Mouse (Mus musculus): Measurements from ENCODE around the gene Abca6.

Abca6 gene

DNA sequence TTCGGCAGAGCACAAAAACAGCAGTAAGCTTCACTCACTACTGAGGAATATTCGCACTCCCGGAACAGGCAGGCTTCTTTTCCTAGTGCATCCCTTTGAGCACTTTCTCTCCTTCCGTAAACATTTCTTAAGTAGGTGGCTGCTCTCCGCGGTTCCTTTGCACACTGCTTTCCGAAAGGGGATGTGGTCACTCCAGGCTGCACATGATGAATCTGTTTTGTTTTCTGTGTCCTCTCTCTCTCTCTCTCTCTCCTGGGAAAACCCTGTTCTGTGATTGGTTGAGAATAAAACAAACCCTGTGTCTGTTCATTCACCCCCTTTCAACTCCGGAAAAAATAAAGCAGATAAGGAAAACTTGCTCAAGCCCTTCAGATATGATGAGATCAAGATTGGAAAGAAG lies at the start of gene Abca6:
Gene Abca6 (minus strand): TSS at position 243 of the 400 bp plus-strand sequence.
- in situ Hi-C loops (cut with MboI, MseI): no loop called here

GRCm38 (mm10) chr11:110297917-110298533 lies 46.4 kb upstream of the Abca6 start:
- in situ Hi-C loops (cut with MboI, MseI): no loop called here

DNA sequence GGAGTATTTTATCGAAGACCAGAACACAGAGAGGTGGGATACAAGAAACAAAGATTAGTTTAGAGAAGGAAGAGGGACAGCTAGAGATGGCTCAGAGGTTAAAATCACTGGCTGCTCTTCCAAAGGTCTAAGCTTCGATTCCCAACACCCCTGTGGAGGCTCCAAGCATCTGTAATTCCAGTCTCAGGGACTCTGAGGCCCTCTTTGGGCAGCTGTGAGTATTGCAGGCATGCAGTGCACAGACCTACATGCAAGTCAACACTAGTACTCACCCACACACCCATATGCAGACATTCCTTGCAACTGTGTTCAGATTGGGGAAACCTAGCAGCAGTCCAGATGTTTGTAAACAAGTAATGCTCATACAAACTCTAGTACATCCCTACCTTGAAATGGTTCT lies 39.0 kb upstream of the Abca6 start:
- in situ Hi-C loops (cut with MboI, MseI): no loop called here

GRCm38 (mm10) chr11:110288423-110288822 lies 36.8 kb upstream of the Abca6 start:
- in situ Hi-C loops (cut with MboI, MseI): no loop called here

DNA sequence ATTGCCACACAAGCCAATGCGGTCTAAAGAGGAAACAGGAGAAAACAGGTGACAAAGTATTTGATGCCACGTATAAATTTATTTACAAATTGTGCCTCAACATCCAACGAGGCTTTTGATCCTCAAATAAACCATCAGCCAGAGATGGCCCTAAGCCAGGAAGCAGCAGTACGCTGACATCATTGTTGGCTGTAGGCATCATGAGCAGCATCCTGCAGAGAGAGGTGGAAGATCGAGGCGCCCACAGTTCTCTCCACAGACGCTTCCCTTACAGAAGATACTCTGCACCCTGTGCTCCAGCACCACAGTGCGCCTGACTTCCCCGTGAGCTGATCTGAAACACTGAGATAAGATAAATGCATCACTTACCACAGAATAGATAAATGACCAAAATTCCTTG lies 36.1 kb upstream of the Abca6 start:
- in situ Hi-C loops (cut with MboI, MseI): no loop called here

- in situ Hi-C loops (cut with MboI, MseI): no loop called here
Measured at GRCm38 (mm10) chr11:110286331-110286730, 34.8 kb upstream of the Abca6 start.

DNA sequence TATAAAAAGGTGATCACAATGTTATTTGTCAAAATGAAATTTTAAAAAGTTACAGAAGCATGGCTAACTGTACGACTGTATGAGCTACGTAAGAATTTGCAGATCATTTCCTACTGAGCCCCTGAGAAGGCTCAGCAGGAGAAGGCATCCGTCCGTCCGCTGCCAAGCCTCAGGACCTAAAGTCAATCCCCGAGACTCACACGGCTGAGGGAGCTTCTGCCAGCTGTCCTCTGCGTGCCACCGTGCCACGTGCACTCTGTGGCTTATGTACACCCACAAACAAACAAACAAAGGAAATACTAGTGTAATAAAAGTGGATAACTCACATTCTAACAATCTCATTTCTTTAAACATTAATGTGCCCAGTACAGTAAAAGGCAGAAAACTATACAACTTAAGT lies 33.3 kb upstream of the Abca6 start:
- in situ Hi-C loops (cut with MboI, MseI): no loop called here

DNA sequence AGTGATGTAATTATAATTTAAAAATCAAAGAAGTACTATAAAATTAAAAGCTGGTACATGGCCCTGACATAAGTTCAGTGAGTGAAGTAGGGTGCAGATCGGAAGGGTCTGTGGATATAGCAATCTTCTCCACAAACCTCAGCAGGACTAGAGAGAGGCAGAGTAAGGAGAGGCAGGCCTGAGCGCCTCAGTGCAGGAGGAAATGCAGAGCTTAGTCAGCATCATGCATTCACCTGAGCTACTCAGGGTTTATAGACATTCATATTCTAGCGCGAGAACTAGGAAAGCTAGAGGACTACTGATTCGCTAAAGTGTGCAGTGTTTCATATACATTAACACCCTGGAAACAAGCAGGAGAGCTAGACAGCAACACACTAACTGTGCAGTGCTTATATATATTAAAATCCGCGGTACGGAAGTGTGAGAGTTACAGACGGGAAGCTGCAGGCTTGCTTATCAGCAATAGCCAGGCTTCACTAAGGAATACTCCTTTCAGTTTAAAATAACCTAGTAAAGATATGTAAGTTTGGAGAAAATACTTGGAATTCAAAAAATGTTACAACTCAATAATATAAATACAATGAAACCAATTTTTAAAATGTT lies 32.7 kb upstream of the Abca6 start:
- in situ Hi-C loops (cut with MboI, MseI): no loop called here

DNA sequence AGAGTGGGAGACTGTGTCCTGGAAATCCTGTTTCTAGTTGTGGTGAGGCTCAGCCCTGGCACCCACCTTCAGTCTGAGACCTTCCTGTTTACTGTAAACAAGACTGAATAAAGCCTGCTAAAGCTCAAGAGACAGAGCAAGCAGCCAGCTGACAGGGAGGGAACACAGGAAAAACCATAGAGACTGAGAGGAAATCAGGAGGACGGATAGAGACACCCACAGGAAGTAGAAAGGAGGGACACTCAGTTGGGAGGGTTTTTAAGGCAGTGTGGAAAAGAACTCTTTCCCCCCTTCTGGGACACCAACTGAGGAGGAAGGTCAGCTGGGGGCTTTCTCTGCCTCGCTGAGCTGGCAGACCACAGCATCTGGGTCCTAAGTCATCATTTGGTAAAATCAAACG lies 23.2 kb upstream of the Abca6 start:
- in situ Hi-C loops (cut with MboI, MseI): no loop called here

DNA sequence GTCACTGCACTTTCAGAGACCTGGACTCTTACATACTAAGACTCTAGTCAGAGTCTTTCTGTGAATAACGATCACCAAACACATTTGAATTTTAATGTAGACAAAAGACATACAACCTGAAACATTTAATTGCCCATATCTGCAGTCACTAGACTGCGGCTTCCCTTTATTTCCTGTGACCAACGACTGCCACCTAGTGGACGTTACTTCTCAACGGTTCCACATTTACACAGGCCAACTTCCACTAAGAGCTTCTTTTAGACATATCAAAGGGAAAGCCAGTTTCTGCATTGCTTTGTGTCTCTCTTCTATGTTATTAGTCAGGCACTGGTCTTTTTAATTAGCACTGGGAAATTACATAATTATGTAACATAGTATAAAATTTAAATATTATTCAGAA lies 20.2 kb upstream of the Abca6 start:
- in situ Hi-C loops (cut with MboI, MseI): no loop called here

DNA sequence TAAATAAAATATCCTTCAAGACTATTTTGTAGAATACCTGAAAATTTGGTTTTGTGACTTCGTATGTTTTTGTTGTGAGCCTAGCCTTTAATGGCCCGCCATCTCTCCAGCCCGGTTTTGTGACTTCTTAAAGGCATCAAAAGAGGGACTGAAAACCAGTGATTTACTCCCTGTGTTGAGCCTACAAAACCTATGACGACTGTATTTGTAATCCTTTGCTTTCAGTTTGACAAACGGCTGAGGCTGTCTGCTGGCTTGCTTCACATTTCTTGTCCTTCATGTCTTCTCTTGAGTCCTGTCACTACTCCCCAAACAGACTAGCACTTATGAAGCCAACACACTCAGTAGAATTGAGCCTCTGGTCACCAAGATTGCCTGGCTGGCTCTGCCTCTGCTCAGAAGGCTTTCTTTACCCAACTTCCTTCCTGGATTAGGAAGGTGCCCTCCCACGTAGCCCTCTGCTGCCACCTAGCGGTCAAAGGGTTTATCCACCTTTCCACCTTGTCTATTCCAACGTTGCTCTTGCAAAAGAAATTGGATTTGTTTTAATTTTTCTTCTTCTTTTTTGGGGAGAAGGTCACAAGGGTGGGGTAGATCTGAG lies 16.8 kb upstream of the Abca6 start:
- in situ Hi-C loops (cut with MboI, MseI): loop anchor here (5.0 to 10.0 kb wide), 2 partner anchors 391 to 594 kb away; no protein-coding TSS in a partner anchor

DNA sequence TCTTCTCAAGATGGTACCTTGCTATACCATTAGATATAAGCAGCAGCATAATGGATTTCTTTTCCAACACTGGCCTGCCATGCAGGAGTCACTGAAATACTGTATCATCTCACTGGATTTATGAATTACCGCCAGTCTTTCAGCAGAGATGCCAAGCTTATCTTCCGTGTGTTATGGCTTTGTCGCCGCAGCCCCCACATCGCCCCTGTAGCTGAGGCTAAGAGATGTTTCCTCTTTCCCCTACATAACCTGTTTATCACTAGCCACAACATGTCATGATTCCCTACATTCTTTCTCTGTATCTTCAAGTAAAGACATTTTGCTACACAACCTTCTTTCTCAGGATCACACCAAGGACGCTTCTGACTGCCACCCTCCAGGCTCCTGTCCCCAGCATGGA lies 15.7 kb upstream of the Abca6 start:
- in situ Hi-C loops (cut with MboI, MseI): loop anchor here (5.0 to 10.0 kb wide), 2 partner anchors 390 to 592 kb away; no protein-coding TSS in a partner anchor

DNA sequence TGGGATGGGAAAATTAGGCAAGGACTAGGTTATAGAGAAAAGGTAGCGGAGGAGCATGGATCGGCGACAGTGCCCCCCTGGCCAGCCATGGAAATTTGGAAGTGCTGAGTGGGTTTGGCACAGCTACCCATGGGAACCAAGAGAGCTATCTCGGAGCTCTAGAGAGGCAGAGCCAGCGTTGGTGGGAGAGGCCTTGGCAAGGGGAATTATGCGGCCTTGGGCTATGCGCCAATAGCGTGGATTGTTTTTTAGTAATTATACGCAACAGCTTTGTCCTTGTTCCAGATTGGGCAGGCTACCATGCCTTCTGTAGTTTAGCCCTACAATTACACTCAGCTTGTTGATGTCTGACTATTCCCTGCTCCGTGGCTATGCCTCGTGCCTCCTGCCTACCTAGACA lies 15.2 kb upstream of the Abca6 start:
- in situ Hi-C loops (cut with MboI, MseI): loop anchor here (5.0 to 10.0 kb wide), 2 partner anchors 389 to 592 kb away; no protein-coding TSS in a partner anchor

DNA sequence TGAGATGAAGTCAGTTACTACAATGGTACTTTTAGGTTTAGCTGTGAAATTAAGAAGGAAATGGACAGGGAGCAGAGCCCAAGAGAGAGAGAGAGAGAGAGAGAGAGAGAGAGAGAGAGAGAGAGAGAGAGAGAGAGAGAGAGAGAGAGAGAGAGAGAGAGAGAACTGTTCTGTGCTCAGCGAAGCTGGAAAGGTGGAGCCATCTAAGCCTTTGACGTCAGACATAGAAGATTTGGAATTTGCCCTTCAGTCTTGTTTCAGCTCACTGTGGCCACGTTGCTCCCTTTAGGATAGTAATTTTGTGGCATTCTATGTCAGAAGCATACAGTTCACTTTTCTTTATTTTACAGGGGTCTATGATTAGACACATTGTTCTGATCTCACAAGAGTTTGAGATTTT lies 10.3 kb upstream of the Abca6 start:
- in situ Hi-C loops (cut with MboI, MseI): loop anchor here (10.0 kb wide), 1 partner anchor 587 kb away; no protein-coding TSS in a partner anchor

- in situ Hi-C loops (cut with MboI, MseI): no loop called here
Measured at GRCm38 (mm10) chr11:110257911-110258310, 6.3 kb upstream of the Abca6 start.

DNA sequence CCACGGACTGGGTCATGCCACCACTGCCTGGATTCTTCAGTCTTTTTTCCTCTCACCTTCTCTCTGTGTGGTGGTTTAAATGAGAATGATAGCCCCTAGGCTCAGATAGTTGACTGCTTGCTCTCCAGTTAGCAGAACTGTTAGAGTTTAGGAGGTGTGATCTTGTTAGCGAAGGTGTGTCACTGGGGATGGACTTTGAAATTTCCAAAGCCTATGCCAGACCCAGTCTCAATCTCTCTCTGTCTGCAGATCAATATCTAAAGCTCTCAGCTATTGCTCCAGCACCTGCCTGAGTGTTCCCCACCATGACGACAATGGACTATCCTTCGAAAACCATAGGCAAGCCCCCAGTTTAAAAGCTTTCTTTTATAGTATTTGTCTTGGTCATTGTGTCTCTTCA lies 5.5 kb upstream of the Abca6 start:
- in situ Hi-C loops (cut with MboI, MseI): no loop called here

- in situ Hi-C loops (cut with MboI, MseI): no loop called here
Measured at GRCm38 (mm10) chr11:110252256-110252655, 680 bp upstream of the Abca6 start.

GRCm38 (mm10) chr11:110244730-110245129 lies 6.8 kb downstream of the Abca6 start:
- in situ Hi-C loops (cut with MboI, MseI): no loop called here

- in situ Hi-C loops (cut with MboI, MseI): no loop called here
Measured at GRCm38 (mm10) chr11:110237466-110237865, 14.1 kb downstream of the Abca6 start.

- in situ Hi-C loops (cut with MboI, MseI): no loop called here
Measured at GRCm38 (mm10) chr11:110232975-110233374, 18.6 kb downstream of the Abca6 start.

DNA sequence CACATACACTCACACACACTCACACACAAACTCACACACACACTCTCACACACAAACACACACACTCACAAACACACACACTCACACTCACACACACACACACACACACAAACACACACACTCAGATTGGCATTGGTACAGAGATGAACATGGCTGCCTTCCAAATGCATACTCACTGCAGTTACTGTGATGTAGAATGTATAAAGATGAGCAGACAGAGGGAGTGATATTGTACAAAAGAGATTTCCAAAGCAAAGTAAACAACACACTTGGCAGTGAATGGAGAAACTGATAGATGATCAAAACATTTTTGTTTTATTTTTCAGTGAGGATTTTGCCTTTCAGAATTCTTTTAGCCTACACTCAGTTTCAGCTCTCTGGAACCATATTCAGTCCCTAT lies 34.5 kb downstream of the Abca6 start:
- in situ Hi-C loops (cut with MboI, MseI): no loop called here

GRCm38 (mm10) chr11:110203930-110204329 lies 47.6 kb downstream of the Abca6 start:
- in situ Hi-C loops (cut with MboI, MseI): no loop called here

DNA sequence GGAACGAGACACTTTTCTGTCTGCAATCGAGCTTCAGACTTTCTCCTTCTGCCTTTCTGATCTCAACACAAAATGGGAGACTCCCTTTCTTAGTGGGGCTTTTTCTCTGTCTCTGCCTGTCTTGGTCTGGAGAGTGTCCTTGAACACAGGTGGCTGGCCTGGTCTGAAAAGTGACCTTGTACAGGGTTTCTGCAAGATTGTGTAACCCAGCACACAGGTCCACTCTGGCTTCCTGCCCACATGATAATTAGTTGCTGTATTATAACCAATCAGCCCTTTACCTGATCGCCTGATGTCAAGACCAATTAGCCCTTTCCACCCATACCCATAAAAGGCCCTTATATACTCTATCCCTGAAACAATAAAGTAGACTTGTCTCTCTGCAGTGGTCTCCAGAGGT lies 52.7 kb downstream of the Abca6 start:
- in situ Hi-C loops (cut with MboI, MseI): no loop called here

All from T-helper 1 cell (primary cell).